Mouse (Mus musculus): ENCODE measurements around the gene Ces1d. TPM values are rescaled to one million over a fixed set of nuclear protein-coding genes. Genes with fewer than 3 reads are reported as not detected.
"Not testable (repeated sequence)": the region's sequence is repeated elsewhere in the genome, so short reads cannot be mapped to it uniquely, and the experiment has no call there.

The Ces1d gene
- polyA plus RNA-seq, 1 experiment from 2014 or later, result 0.36 TPM

DNA sequence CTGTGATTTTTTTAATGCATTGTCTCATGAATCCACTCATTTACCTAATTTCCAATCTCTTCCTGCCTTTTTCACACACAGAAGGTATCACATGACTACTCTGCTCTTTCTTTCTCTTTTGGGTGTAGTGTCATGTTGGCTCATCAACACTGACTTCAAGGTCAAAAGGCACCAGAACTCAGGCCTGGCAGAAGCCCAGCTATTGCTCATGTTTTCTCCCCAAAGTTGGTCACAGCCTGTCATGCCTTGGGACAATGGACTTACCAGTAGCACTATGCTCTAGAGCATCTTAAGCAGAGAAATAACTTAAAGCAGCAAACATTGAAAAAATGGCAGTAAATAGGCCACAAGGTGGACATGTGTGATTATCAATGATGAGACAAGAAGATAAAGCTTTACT is 13.5 kb upstream of the Ces1d start:
- no peak overlapping the region for H3K27ac ChIP-seq
- no peaks in the 10 kb centered on the region for H3K27me3 ChIP-seq
- H3K4me1 ChIP-seq, result no peaks in the 10 kb centered on the region
- H3K36me3 ChIP-seq, result no peaks in the 10 kb centered on the region
- H3K4me3 ChIP-seq (replicated peaks), result no peak overlapping the region
- no peaks in the 10 kb centered on the region for H3K9me3 ChIP-seq (replicated peaks)
- no peak overlapping the region for H3K4me2 ChIP-seq
- no peak overlapping the region for H3K9ac ChIP-seq
- no peak for ATAC-seq (replicated peaks; ENCODE audit: low FRiP score)

DNA sequence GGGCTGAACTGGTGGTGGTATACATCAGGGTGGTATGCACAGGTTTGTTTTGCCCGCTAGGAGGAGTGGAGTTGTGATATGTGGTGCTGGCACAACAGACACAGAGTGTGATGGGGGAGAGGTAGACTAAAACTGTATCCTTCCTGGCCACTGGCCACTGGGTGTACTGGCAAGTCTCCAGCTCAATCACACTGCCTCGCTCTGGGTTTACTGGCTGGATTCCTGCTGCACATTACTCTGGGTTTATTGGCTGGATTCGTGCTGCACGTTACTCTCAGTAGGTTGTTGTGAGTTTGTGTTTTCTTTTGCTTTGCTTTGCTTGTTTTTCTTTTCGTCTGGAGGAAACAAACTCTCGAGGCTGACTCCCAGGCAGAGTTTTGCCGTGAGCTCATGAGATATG is 1.5 kb upstream of the Ces1d start:
- not testable (repeated sequence) for H3K4me2 ChIP-seq; H3K4me1 ChIP-seq; H3K27ac ChIP-seq; H3K9ac ChIP-seq; ATAC-seq (replicated peaks; ENCODE audit: low FRiP score); H3K36me3 ChIP-seq; H3K4me3 ChIP-seq (replicated peaks); H3K27me3 ChIP-seq; H3K9me3 ChIP-seq (replicated peaks)
- 57% methylated on average over 7 of the region's 7 CpGs for WGBS

DNA sequence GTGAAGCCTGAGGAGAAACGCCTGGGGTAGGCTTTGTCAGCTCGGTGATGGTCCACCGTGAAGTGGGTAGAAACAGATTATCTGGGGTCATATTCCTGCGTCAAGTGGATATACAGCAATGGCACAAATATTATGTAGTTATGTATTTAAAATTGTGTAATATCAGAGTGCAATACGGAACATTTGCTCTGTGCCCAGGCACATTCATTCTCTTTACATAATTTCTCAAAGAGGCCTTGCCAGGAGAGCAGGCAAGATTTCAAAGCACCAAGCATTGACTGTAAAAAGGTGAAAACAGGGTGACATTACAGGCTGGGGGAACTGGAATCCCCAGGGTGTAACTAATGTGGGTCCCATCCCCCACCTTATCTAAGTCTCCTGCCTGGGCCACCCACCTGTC is 1.2 kb downstream of the Ces1d start:
- Histone ChIP-seq H3K9me3 (replicated peaks) (no peaks in the 10 kb centered on the region), H3K27ac (no peak overlapping the region), H3K9ac (no peak overlapping the region), H3K4me1 (no peaks in the 10 kb centered on the region), H3K27me3 (no peaks in the 10 kb centered on the region), H3K4me3 (replicated peaks) (no peak overlapping the region), H3K4me2 (no peak overlapping the region), H3K36me3 (no peaks in the 10 kb centered on the region)
- no peak for ATAC-seq (replicated peaks; ENCODE audit: low FRiP score)
- 93% methylated on average over 5 of the region's 5 CpGs for WGBS

DNA sequence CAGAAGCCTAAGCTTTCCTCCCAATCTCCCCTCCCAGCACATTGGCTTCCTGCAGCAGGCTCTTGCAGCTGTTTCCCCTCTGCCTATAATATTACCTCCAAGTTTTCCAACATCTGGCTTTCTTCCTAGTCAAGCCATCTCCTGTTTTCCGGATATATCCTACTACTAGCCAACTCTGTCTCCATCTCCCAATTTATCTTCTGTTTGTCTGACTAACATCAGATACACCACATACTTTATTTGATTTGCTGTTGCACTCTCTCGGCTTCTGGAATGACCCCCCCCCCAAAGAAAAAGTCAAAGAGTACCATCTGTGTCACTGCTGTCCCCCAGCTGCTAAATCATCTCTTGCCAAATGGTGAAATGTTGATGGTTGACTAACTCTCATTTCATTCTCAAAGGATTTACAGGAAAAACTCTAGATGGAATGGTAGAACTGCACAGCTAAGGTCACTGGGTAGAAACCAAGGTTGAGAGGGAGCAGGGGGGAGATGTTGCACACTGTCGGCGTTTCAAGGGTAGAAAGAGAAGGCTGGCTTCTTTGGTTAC is 17.0 kb downstream of the Ces1d start:
- ATAC-seq (replicated peaks; ENCODE audit: low FRiP score), result peak; percentile 29; the same call in 1 of the 2 replicates

DNA sequence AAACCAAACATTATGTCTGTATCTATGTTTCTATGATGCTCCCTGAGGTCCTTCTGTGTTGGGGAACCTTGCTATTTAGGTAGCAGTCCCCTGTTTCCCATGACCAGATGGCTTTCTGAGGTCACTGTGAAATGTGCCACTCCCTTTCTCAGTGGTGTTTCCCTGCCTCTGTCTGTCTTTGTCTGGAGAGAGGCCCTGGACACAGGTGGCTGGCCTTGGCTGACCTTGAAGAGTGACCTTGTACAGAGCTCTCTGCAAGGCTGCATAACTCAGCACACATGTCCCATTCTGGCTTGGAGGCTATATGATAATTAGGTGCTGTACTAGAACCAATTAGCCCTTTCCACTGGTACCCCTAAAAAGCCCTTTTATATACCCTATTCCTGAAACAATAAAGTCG is 21.0 kb downstream of the Ces1d start:
- Histone ChIP-seq H3K4me3 (replicated peaks) (no peak overlapping the region), H3K9ac (no peak overlapping the region), H3K4me1 (peaks cover 13% of the 10 kb centered on the region; the same call in 1 of the 2 replicates), H3K27ac (no peak overlapping the region), H3K27me3 (no peaks in the 10 kb centered on the region), H3K4me2 (no peak overlapping the region), H3K9me3 (replicated peaks) (no peaks in the 10 kb centered on the region), H3K36me3 (no peaks in the 10 kb centered on the region)
- no peak for ATAC-seq (replicated peaks; ENCODE audit: low FRiP score)
- WGBS, result 31% methylated on average over 1 of the region's 1 CpGs

More for the DNA sequence above, 17.0 kb downstream of the Ces1d start:
- Histone ChIP-seq H3K36me3 (no peaks in the 10 kb centered on the region), H3K27me3 (no peaks in the 10 kb centered on the region), H3K4me2 (no peak overlapping the region), H3K4me3 (replicated peaks) (no peak overlapping the region), H3K27ac (no peak overlapping the region), H3K4me1 (peaks cover 13% of the 10 kb centered on the region; the same call in 1 of the 2 replicates), H3K9ac (no peak overlapping the region), H3K9me3 (replicated peaks) (no peaks in the 10 kb centered on the region)
- WGBS, result 32% methylated on average over 4 of the region's 4 CpGs

DNA sequence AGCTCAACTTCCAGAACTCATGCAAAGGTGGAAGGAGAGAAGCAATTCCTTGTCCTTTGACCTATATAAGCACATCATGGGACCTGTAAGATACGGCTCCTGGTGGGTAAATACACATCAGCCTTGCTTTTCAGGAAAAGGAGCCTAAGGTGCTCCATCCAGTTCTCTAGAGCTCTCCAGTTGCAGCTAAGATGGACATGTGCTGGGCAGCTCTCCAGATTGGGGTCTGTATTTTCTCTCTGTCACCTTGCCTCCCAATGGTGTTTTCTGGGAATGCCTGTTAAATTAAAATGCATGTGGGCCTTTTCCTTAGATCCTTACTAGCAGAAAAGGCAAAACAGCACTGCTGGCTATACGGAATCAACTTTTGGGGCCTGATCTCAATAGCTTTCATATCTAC is 23.1 kb downstream of the Ces1d start:
- no peak overlapping the region for H3K4me2 ChIP-seq
- H3K27ac ChIP-seq, result no peak overlapping the region
- no peaks in the 10 kb centered on the region for H3K9me3 ChIP-seq (replicated peaks)
- no peaks in the 10 kb centered on the region for H3K27me3 ChIP-seq
- H3K9ac ChIP-seq, result no peak overlapping the region
- no peaks in the 10 kb centered on the region for H3K36me3 ChIP-seq
- no peak overlapping the region for H3K4me3 ChIP-seq (replicated peaks)
- H3K4me1 ChIP-seq, result peaks cover 5% of the 10 kb centered on the region; the same call in 1 of the 2 replicates
- WGBS, result 81% methylated on average over 2 of the region's 2 CpGs
- ATAC-seq (replicated peaks; ENCODE audit: low FRiP score), result no peak

DNA sequence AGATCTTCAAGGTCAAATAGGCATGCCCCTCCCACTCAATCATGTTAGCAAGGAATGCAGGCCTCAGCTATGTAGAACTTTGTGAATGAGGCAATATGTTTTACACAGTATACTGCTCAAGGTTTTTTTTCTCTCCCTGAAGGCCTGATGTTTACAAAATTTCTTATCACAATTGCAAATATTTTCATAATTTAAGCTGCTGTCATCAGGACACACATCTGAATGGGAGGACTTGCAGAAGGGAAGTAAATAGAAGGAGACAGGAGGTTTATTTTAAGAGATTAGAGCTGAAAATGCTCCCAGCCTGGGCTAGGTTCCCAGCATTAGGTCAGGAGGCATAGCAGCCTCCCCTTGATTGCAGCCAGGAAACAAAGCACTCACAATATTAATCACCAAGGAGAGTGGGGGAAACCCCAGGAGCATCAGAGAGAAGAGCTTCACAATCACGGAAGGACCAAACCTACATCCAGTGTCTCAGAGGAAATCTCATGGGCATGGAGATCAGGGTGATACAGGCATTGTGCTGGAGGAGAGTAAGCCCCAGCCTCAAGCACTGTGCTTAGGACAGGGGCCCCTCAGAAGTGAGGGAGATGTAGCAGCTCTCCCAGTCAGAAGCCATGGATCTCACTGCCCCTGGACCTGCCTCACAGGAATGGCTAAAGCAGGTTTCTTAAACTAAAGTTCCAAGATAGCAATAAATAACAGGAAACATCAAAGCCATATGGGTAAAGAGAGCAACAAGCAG is 25.6 kb downstream of the Ces1d start:
- WGBS, result 35% methylated on average over 1 of the region's 1 CpGs

DNA sequence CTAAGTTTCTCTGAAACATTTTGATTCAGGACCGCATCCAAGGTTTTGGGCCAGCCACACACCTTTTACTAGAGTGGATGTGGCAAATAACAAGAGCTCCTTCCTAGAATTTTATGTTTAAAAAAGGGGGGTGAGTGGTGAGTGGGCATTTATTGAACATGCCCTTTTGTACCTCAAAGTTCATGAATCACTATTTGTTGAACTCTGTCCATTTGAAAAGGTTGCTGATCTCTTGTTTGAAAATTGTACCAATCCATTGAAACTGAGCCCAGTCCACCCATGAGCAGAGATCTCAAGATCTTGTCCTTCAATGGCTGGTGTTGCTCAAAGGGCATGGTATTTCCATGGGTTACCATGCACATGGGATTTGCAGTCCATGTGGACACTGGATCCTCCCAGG is 34.3 kb downstream of the Ces1d start:
- ATAC-seq (replicated peaks; ENCODE audit: low FRiP score), result no peak
- H3K9me3 ChIP-seq (replicated peaks), result no peaks in the 10 kb centered on the region
- H3K4me1 ChIP-seq, result no peaks in the 10 kb centered on the region
- 90% methylated on average over 1 of the region's 1 CpGs for WGBS
- H3K36me3 ChIP-seq, result no peaks in the 10 kb centered on the region
- no peak overlapping the region for H3K4me2 ChIP-seq
- no peak overlapping the region for H3K9ac ChIP-seq
- H3K27me3 ChIP-seq, result no peaks in the 10 kb centered on the region
- no peak overlapping the region for H3K27ac ChIP-seq
- H3K4me3 ChIP-seq (replicated peaks), result no peak overlapping the region

More for the DNA sequence above, 25.6 kb downstream of the Ces1d start:
- Histone ChIP-seq H3K9me3 (replicated peaks) (no peaks in the 10 kb centered on the region), H3K27me3 (no peaks in the 10 kb centered on the region), H3K27ac (no peak overlapping the region), H3K9ac (no peak overlapping the region), H3K4me1 (peaks cover 5% of the 10 kb centered on the region; the same call in 1 of the 2 replicates), H3K4me3 (replicated peaks) (no peak overlapping the region), H3K4me2 (no peak overlapping the region), H3K36me3 (no peaks in the 10 kb centered on the region)
- ATAC-seq (replicated peaks; ENCODE audit: low FRiP score), result peak; percentile 33; the same call in 1 of the 2 replicates

DNA sequence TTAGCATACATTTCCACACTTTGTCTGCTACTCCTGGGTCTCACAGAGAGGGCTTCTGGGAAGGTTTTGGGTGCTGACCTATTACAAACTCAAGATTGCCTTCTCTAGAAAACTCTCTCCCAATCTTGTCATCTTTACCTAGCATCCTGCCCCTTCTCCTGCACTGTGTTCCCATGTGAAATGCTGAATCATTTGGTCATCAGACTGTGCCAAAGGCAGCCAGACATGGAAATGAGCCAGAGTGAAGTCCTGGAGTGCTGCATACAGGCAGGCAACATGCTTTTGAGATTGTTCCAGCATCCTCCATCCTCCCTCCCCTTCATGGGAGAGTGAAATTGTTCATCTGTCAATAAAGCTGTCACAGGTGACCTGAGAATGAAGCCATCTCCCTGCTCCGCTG is 46.2 kb downstream of the Ces1d start:
- ATAC-seq (replicated peaks; ENCODE audit: low FRiP score), result no peak
- Histone ChIP-seq H3K27ac (no peak overlapping the region), H3K36me3 (no peaks in the 10 kb centered on the region), H3K4me2 (no peak overlapping the region), H3K4me3 (replicated peaks) (no peak overlapping the region), H3K4me1 (no peaks in the 10 kb centered on the region), H3K27me3 (no peaks in the 10 kb centered on the region), H3K9ac (no peak overlapping the region), H3K9me3 (replicated peaks) (no peaks in the 10 kb centered on the region)
- WGBS, result 96% methylated on average over 1 of the region's 1 CpGs

DNA sequence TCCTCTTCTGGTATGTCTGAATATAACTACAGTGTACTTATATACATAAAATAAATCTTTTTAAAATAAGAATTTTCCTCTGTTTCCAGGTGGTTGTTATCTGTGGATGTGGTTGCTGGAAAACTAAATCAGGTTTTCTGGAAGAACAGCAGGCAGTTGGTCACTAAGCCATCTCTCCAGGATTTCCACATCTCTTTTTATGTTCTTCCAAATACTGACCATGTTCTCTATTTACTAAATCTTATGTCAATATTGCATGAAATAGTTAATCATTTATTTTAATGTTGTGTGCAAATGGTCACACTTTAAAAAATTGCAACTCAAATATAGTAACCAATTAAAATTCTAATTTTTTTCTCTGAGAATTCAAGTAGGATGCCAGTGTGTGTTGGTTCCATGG is 50.3 kb downstream of the Ces1d start:
- Histone ChIP-seq H3K4me2 (no peak overlapping the region), H3K27ac (no peak overlapping the region), H3K27me3 (no peaks in the 10 kb centered on the region), H3K36me3 (no peaks in the 10 kb centered on the region), H3K9me3 (replicated peaks) (no peaks in the 10 kb centered on the region), H3K9ac (no peak overlapping the region), H3K4me3 (replicated peaks) (no peak overlapping the region), H3K4me1 (no peaks in the 10 kb centered on the region)
- ATAC-seq (replicated peaks; ENCODE audit: low FRiP score), result no peak

DNA sequence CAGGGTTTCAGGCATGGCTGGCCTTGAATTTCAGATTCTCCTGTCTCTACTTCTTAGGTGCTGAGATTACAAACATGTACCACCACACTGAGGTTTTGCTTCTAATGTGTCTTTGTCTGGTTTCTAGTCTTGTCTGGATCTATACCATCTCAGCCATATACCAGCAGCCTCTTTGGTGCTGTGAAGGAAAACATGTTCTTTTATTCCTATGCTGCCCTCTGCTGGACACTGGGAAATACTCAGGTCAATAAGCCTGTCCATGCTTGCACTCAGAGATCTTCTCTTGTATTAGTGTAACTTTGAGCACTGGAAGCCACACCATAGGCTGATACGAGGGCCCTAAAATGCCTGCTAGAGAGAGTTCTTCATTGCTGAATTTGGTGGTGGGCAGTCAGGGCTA is 56.9 kb downstream of the Ces1d start:
- WGBS, result 49% methylated on average over 1 of the region's 1 CpGs
- Histone ChIP-seq H3K4me2 (no peak overlapping the region), H3K36me3 (no peaks in the 10 kb centered on the region), H3K27ac (no peak overlapping the region), H3K4me1 (no peaks in the 10 kb centered on the region), H3K9ac (no peak overlapping the region), H3K4me3 (replicated peaks) (no peak overlapping the region), H3K9me3 (replicated peaks) (no peaks in the 10 kb centered on the region), H3K27me3 (no peaks in the 10 kb centered on the region)
- no peak for ATAC-seq (replicated peaks; ENCODE audit: low FRiP score)

DNA sequence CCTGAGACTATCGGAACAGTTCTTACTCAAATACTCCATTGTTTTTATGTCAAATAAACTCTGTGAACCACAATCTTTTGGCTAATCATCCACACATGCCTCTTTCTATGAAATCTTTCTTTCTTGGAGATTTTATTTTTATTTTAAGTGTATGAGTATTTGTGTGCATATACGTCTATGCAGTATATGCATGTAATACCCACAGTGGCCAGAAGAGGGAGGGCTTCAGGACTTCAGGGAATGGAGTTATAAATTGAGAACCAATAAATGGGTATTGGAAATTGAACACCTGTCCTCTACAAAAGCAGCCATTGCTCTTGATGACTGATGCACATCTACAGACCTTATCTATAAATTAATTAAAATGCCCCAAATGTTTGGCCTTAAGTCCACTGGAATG is 65.4 kb downstream of the Ces1d start:
- no peak overlapping the region for H3K27ac ChIP-seq
- WGBS, result 89% methylated on average over 2 of the region's 2 CpGs
- H3K4me3 ChIP-seq (replicated peaks), result no peak overlapping the region
- no peaks in the 10 kb centered on the region for H3K36me3 ChIP-seq
- no peaks in the 10 kb centered on the region for H3K4me1 ChIP-seq
- H3K4me2 ChIP-seq, result no peak overlapping the region
- H3K9ac ChIP-seq, result no peak overlapping the region
- ATAC-seq (replicated peaks; ENCODE audit: low FRiP score), result no peak
- no peaks in the 10 kb centered on the region for H3K9me3 ChIP-seq (replicated peaks)
- no peaks in the 10 kb centered on the region for H3K27me3 ChIP-seq

All from kidney, embryonic 15.5 days (tissue).